Mouse (Mus musculus): ENCODE data around the gene Stk38.
"Not testable (repeated sequence)": the region's sequence is repeated elsewhere in the genome, so short reads cannot be mapped to it uniquely, and the experiment has no call there.

The Stk38 gene

GRCm38 (mm10) chr17:29007641-29008325, at the start of gene Stk38:
Gene Stk38 (minus strand): TSS chr17:29007995.
- peak; percentile 89 for DNase-seq (ENCODE audit: low spot score)

GRCm38 (mm10) chr17:29057361-29057890, 49.6 kb upstream of the Stk38 start:
- DNase-seq (ENCODE audit: low spot score) = no peak

DNA sequence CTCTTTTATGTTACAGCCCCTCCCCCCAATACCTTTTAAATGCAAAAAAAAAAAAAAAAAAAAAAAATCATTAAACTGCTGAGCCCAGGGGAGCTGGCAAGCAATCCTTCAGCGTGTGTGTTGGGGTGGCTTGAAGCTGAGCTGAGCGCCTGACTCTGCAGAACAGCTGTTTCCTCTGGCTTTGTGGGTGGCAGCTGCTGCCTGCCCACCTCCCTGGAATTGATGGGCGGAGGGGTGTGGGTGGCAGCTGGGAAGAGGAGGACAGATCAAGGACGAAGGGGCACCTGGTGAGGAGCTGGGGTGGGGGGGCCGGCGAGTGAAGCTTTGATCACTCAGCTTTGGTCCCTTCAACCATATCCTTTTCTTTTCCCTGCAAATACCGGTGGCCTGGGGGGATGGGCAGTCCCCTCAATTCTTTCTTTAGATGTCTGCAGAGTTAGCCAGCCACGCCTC, 48.9 kb upstream of the Stk38 start:
- no peak for DNase-seq (ENCODE audit: low spot score)

DNA sequence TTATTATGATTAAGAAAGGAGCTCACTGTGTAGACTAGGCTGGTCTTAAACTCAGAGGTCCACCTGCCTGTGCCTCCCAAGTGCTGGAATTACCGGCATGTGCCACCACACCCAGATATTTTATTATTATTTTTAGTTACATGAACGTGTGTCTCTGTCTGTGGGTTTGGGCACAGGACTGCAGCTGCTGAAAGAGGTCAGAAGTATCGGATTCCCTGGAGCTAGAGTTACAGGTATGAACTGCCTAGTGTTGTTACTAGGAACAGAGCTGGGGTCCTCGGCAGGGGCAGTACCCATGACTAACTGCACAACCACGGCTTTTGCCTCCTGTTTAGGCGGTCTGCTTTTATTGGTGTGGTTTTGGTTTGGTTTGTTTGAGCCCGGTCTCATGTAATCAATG, 48.4 kb upstream of the Stk38 start:
- DNase-seq (ENCODE audit: low spot score) = no peak

GRCm38 (mm10) chr17:29055586-29055985, 47.8 kb upstream of the Stk38 start:
- DNase-seq (ENCODE audit: low spot score) = no peak

DNA sequence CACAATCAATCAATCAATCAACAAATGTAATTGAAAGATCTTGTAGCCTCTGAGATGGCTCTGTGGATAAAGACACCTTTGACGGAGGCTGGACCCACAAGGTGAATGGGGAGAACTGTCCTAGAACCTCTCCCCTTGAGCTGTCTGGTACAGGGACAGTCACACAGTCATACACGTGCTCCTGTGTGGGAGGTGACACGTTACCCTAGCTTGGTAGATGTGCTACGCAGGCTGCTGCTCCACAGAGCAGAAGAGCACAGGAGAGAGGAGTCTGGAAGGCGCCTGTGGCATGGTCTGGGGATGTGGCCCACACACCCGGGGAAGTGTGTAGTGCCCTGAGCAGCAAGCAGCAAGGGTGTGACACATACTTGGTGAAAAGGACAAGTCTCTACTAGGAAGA, 46.6 kb upstream of the Stk38 start:
- DNase-seq (ENCODE audit: low spot score) = no peak

DNA sequence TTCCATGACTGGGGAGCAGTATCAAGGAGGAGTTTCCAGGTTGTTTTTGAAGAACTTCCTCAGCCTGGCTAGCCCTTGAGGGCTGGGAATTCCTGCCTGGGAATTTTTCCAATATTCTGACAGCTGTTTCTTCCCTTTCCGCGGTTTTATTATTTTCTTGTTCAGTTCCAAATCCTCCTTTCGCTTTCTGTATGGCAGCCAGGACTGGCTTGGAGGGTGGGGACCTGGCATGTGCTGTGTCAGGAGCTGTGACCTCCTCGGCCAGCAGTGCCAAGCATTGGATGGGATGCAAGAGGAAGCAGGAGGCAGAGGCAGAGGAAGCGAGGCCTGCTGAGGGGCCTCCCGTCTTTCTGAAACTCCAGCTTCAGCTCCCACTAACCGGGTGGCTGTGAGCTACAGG, 46.0 kb upstream of the Stk38 start:
- DNase-seq (ENCODE audit: low spot score) = no peak

DNA sequence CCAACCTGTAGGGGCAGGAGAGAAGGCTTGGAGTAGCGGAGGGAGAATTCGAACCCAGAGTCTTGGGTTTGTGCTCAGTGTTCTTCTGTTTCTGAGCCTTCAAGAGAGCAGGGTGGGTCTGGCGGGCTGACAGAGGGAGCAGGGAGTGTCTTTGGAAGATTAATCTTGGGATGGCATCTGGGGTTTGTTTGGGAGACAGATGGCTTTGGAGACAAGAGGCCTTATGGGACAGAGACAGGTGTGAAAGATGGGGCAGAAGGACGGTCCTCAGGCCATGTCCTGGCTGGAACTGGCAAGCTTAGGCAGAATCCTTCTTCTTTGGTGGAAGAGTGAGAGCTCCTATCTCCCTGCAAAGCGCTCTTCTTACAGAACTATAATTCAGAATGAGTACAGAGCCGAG, 45.3 kb upstream of the Stk38 start:
- no peak for DNase-seq (ENCODE audit: low spot score)

GRCm38 (mm10) chr17:29050791-29051190, 43.0 kb upstream of the Stk38 start:
- DNase-seq (ENCODE audit: low spot score) = no peak

DNA sequence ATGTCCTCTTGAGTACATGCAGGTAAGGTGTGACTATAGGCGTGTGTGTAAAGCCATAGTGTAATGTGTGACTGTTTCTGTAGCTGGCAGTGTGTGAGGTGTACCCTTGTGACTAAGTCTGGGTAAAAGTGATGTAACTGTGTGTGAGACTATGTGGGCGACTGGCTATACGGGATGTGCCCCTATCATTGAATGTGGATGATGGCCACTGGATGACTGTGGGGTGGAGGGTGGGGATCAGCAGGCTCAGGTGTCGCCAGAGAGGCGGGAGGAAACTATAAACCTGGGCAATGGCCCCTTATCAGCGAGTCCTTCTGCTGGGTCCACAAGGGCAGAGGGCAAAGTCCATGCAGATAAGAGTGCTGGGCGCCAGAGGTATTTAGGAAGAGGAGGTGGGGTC, 42.1 kb upstream of the Stk38 start:
- DNase-seq (ENCODE audit: low spot score) = no peak

DNA sequence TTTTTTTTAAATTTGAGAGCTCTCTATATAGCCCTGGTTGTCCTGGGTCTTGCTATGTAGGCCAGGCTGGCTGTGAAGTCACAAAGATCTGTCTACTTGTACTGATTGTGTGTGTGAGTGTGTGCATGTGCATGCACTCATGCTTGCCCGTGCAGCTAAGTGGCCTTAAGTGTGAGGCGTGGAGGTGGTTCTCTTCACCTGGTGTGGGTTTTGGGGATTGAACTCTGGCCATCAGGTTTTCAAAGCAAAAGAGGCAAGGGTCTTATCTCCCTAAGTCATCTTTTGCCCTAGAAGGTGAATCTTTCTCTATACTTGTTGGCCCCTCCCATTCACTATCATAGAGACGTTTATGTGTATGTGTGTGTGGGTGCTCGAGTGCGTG, 41.7 kb upstream of the Stk38 start:
- no peak for DNase-seq (ENCODE audit: low spot score)

DNA sequence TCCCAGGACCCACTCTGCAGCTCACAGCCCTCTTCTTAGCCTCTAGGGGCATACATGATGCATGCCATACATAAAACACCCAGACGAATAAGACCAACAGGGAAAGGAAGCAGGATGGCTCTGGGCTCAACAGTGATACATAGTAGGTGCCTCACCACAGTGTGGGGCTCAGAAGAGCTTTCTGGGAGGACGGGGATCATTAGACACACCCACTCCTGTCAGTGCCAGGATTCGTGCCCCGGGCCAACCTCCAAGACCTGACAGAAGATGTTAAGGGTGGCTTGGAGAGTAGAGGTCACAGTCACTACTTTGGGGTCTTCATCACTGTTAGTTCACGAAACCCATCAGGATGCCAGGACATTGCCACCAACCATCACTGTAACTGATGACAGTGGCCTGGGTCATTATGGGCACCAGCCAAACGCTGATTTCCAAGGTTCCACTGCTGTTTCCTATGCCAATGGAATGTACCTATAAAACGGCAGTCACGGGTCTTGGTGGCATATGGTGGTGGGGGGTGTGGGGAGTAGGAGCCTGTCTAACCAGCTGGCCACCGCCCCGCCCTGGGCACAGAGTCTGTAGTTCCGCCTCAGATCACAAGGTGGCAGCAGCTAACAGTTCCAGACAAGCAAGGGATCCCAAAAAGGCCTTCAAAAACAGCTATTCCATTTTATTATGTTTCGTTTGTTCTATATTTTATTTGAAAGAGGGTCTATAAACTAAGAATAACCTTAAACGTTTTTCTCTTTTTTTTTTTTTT, 41.1 kb upstream of the Stk38 start:
- peak; percentile 82 for DNase-seq (ENCODE audit: low spot score)

GRCm38 (mm10) chr17:29047697-29048514, 40.1 kb upstream of the Stk38 start:
- DNase-seq (ENCODE audit: low spot score) = no peak

DNA sequence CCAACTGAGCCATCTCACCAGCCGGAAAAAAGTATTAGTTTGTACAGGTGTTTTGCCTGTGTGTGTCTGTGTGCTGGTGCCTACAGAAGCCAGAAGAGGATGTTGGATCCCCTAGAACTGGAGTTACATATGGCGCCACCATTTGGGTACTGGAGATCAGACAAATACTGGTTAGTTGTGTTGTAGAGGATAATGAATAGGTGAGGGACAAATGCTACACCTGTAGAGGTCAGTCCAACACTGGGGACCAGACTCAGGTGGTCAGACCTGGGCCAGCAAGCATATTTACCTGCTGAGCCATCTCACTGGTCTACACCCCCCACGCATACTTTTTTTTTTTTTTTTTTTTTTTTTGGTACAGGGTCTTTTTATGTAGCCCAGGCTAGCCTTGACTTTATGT, 39.1 kb upstream of the Stk38 start:
- DNase-seq (ENCODE audit: low spot score) = no peak

DNA sequence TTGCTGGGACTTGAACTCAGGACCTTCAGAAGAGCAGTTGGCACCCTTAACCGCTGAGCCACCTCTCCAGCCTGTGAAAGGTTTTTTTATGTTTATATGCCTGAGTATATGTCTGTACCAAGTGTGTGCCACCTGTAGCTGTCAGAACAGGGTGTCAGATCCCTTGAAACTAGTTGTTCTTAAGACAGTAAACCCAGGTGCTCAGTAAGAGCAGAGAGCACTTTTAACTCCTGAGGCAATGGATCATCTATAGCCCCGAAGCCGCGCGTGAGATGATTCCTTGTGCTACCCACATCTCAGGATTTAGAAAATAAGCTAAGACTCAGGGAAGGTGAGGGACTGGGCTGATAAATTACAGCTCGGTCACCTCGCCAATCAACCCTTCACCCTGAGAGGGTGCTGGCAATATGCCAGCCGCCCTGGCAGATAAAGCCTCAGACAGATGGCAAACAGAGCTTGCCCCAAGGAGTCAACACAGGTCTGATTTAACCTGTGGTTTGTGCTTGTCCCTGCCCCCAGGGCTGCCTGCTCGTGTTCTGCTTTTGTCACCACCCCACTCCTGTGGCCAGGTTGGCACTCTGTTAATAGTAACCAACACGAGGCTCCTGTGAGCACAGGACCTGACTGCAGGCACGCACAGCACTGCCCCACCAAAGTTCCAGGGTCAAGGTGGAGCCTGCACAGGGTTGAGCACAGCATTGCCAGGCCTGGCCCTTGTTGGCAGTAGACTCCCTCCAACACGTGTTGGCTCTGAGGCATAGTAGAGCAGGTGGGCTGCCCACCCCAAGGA, 38.1 kb upstream of the Stk38 start:
- no peak for DNase-seq (ENCODE audit: low spot score)

DNA sequence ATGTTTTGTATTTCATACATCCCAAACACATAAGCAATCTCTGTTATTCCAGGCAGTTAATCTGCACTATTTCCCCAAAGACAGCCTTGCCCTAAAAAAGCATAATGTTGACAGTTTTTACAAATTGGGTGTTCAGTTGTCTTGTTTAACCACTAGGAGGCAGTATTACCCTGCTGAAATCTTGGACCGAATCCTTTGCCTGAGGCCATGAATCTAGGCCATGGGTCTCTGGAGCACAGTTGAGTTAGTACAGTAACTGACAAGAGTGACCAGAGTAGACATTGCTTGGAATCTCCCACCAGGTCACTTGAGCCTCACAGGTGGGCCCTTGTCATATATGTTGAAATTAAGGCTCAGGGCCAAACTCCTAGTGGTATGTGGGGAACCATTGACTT, 37.1 kb upstream of the Stk38 start:
- peak; percentile 58 for DNase-seq (ENCODE audit: low spot score)

- peak; percentile 41 for DNase-seq (ENCODE audit: low spot score)
Observed at GRCm38 (mm10) chr17:29044146-29044924, 36.5 kb upstream of the Stk38 start.

DNA sequence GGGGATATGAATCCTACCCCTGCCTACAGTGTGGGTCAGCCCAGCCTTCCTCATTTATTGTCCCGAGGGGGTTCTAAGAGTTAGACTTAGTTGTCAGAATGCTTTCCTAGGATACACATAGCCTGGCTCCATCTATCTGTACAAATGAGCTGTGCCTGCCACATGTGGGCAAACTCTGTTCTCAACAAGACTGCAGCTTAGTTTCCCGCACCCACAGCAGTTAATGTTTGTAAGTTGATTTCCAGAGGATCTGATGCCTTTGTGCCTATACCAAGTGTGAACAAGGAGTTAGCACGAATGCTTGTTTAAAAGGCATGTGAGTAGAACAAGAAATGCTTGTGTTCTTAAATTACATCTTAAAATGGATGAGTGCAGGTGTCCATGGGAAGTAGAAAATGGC, 35.8 kb upstream of the Stk38 start:
- no peak for DNase-seq (ENCODE audit: low spot score)

GRCm38 (mm10) chr17:29042569-29042968, 34.8 kb upstream of the Stk38 start:
- DNase-seq (ENCODE audit: low spot score) = no peak

GRCm38 (mm10) chr17:29041632-29042031, 33.8 kb upstream of the Stk38 start:
- DNase-seq (ENCODE audit: low spot score) = not testable (repeated sequence)

GRCm38 (mm10) chr17:29039351-29039750, 31.6 kb upstream of the Stk38 start:
- no peak for DNase-seq (ENCODE audit: low spot score)

Measured in embryo, embryonic 10 days (tissue).